Mouse (Mus musculus) duodenum, adult 2 months (tissue): ENCODE measurements around the gene Ssxb1. TPM values are rescaled to one million over a fixed set of nuclear protein-coding genes. Genes with fewer than 3 reads are reported as not detected.

Experiments used
- polyA plus RNA-seq: library from polyadenylated mRNA; depleted of rRNA; stranded (reverse); fragments of >200 nt; gene quantifications from 2 replicates; pipeline ENCODE4 v1.2.3, GENCODE M21; 2012; ENCODE audit warnings: low replicate concordance; rRNA removed

Ssxb1 gene
- not detected in 2 replicates for polyA plus RNA-seq

DNA sequence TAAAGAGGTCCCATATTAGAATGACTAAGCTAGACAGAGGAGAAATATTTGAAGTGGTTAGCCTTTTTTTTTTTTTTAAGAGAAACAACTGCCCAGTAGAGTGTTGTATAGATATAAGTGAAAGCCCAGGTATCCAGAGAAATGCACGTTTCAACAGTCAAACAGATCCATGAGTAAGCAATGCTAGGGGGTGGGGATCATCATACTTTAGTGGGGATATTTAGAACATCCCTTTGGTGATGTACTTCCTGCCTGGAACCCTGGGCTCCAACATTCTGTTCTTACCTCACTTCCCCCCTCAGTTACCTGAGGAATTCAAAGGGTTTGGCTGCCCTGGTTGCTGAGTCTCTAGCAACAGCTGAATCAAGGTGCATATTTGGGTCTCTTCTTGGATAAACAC, at the start of gene Ssxb1:
Ssxb1 (plus strand) TSS at position 301 of the 400 bp plus-strand sequence.

DNA sequence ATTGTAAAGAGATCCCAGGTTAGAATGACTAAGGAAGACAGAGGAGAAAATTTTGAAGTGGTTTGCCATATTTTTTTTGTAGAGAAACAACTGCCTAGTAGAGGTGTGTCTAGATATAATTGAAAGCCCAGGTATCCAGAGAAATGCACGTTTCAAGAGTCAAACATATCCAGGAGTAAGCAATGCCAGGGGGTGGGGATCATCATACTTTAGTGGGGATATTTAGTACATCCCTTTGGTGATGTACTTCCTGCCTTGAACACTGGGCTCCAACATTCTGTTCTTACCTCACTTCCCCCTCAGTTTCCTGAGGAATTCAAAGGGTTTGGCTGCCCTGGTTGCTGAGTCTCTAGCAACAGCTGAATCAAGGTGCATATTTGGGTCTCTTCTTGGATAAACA, 46.4 kb upstream of the Ssxb1 start, which contains the start of gene Ssxb9:
Ssxb9 (plus strand) TSS at position 301 of the 400 bp plus-strand sequence.

DNA sequence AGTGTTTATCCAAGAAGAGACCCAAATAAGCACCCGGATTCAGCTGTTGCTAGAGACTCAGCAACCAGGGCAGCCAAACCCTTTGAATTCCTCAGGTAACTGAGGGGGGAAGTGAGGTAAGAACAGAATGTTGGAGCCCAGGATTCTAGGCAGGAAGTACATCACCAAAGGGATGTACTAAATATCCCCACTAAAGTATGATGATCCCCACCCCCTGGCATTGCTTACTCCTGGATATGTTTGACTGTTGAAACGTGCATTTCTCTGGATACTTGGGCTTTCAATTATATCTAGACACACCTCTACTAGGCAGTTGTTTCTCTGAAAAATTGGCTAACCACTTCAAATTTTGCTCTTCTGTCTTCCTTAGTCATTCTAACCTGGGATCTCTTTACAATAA, 48.5 kb downstream of the Ssxb1 start, which contains the start of gene Ssxb2:
Ssxb2 (minus strand) TSS at position 101 of the 400 bp plus-strand sequence.

Other genes starting within 250 kb of the Ssxb1 start
- gene Tbc1d25, start 237.1 kb upstream of the Ssxb1 start, polyA plus RNA-seq = 7.1 and 12.0 TPM in 2 replicates
- gene Ebp, start 219.8 kb upstream of the Ssxb1 start, polyA plus RNA-seq = 149 and 236 TPM in 2 replicates
- gene Porcn, start 206.8 kb upstream of the Ssxb1 start, polyA plus RNA-seq = 5.3 and 20.6 TPM in 2 replicates
- gene Ftsj1, start 160.9 kb upstream of the Ssxb1 start, polyA plus RNA-seq = 11.9 and 24.0 TPM in 2 replicates
- 0.11 and 7.0 TPM in 2 replicates for gene Slc38a5, start 142.2 kb upstream of the Ssxb1 start, polyA plus RNA-seq
- gene Ssxb10, start 85.9 kb upstream of the Ssxb1 start, polyA plus RNA-seq = not detected in 2 replicates
- not detected in 2 replicates for gene Ssxb9, start 46.3 kb upstream of the Ssxb1 start, polyA plus RNA-seq
- gene Ssxb2, start 48.4 kb downstream of the Ssxb1 start, polyA plus RNA-seq = not detected in 2 replicates
- gene Gm14459, start 111.6 kb downstream of the Ssxb1 start, polyA plus RNA-seq = not detected in 2 replicates
- gene Ssxb6, start 134.9 kb downstream of the Ssxb1 start, polyA plus RNA-seq = not detected in 2 replicates
- gene Ssxb3, start 178.5 kb downstream of the Ssxb1 start, polyA plus RNA-seq = not detected in 2 replicates